Mouse (Mus musculus): ENCODE results near the gene Lrrc4b.

DNA sequence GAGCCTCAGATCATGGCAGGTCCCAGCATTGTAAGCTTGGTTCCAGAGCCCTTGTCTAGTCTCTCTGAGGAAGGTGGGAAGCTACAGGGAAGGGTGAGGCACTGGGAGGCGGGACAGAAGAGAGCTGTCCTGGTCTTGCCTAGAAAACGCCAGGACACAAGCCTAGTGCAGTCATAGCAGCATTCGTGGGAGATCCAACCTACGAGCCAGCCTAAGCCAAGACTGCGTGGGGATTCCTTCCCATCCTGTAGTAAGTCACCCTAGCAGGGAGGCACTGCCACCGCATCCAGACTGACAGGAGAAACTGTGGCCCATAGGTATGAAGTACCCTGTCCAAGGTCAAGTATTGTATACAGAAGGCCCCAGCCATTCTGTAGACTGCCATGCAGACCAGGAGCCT, 3.7 kb downstream of the Lrrc4b start:
- TF ChIP-seq CTCF (IDR thresholded peaks at IDR 0.05; ENCODE audit: borderline replicate concordance, extremely low read depth, insufficient read depth, insufficient read length) (no peak), POLR2A (IDR thresholded peaks at IDR 0.05; ENCODE audit: borderline replicate concordance, extremely low read depth, insufficient read depth, insufficient read length, poor library complexity, severe bottlenecking) (no peak)
